Mouse (Mus musculus): Measurements from ENCODE around the gene Med11. TPM values are rescaled to one million over a fixed set of nuclear protein-coding genes. Genes with fewer than 3 reads are reported as not detected.

The Med11 gene
- polyA plus RNA-seq, 1 experiment from 2014 or later = 22.6 TPM

GRCm38 (mm10) chr11:70446756-70447155 lies 5.0 kb upstream of the Med11 start:
- no peaks in the 10 kb centered on the region for H3K27me3 ChIP-seq (replicated peaks)
- H3K4me3 ChIP-seq = no peak overlapping the region
- H3K4me1 ChIP-seq (replicated peaks) = no peaks in the 10 kb centered on the region
- ATAC-seq (ENCODE audit: insufficient number of reproducible peaks, low FRiP score) = no peak
- H3K4me2 ChIP-seq = no peak overlapping the region
- H3K9me3 ChIP-seq (replicated peaks) = no peaks in the 10 kb centered on the region
- H3K36me3 ChIP-seq = peaks cover 3% of the 10 kb centered on the region; the same call in 1 of the 2 replicates
- WGBS = 18% methylated on average over 3 of the region's 3 CpGs
- H3K9ac ChIP-seq = no peak overlapping the region
- no peak overlapping the region for H3K27ac ChIP-seq (ENCODE audit: poor library complexity, severe bottlenecking)

- no peak overlapping the region for H3K4me3 ChIP-seq
- no peak overlapping the region for H3K4me2 ChIP-seq
- no peaks in the 10 kb centered on the region for H3K27me3 ChIP-seq (replicated peaks)
- no peaks in the 10 kb centered on the region for H3K36me3 ChIP-seq
- no peak overlapping the region for H3K9ac ChIP-seq
- H3K9me3 ChIP-seq (replicated peaks) = no peaks in the 10 kb centered on the region
- no peak overlapping the region for H3K27ac ChIP-seq (ENCODE audit: poor library complexity, severe bottlenecking)
- 70% methylated on average over 1 of the region's 1 CpGs for WGBS
- peaks cover 1% of the 10 kb centered on the region for H3K4me1 ChIP-seq (replicated peaks)
- no peak for ATAC-seq (ENCODE audit: insufficient number of reproducible peaks, low FRiP score)
These were observed 4.3 kb upstream of the Med11 start for GRCm38 (mm10) chr11:70447373-70447772.

GRCm38 (mm10) chr11:70450926-70451325 lies 793 bp upstream of the Med11 start:
- Histone ChIP-seq H3K27me3 (replicated peaks) (no peaks in the 10 kb centered on the region), H3K36me3 (peaks cover 18% of the 10 kb centered on the region), H3K4me2 (no peak overlapping the region), H3K9ac (no peak overlapping the region), H3K9me3 (replicated peaks) (no peaks in the 10 kb centered on the region), H3K27ac (ENCODE audit: poor library complexity, severe bottlenecking) (no peak overlapping the region), H3K4me3 (no peak overlapping the region), H3K4me1 (replicated peaks) (peaks cover 11% of the 10 kb centered on the region)
- 82% methylated on average over 2 of the region's 2 CpGs for WGBS
- ATAC-seq (ENCODE audit: insufficient number of reproducible peaks, low FRiP score) = no peak

- Histone ChIP-seq H3K27me3 (replicated peaks) (peaks cover under 1% of the 10 kb centered on the region; the same call in 1 of the 2 replicates), H3K9ac (no peak overlapping the region), H3K4me3 (no peak overlapping the region), H3K27ac (ENCODE audit: poor library complexity, severe bottlenecking) (no peak overlapping the region), H3K4me1 (replicated peaks) (peaks cover 11% of the 10 kb centered on the region), H3K9me3 (replicated peaks) (no peaks in the 10 kb centered on the region), H3K36me3 (peaks cover 19% of the 10 kb centered on the region), H3K4me2 (no peak overlapping the region)
- 85% methylated on average over 9 of the region's 9 CpGs for WGBS
- ATAC-seq (ENCODE audit: insufficient number of reproducible peaks, low FRiP score) = no peak
These were observed 1.7 kb downstream of the Med11 start for GRCm38 (mm10) chr11:70453261-70454044.

GRCm38 (mm10) chr11:70458688-70459600 lies 7.2 kb downstream of the Med11 start, which contains the start of gene Zmynd15:
Zmynd15 (plus strand) TSS chr11:70459433.
- no peak; the same call in 1 of the 2 replicates for ATAC-seq (ENCODE audit: insufficient number of reproducible peaks, low FRiP score)
- 14% methylated on average over 32 of the region's 32 CpGs for WGBS
- 0 out of 2 replicates have a peak, but pooled peaks cover 9% of the 10 kb centered on the region for H3K36me3 ChIP-seq
- H3K4me1 ChIP-seq (replicated peaks) = peaks cover 5% of the 10 kb centered on the region
- peak within 1 kb of the TSS; percentile 95 for H3K4me2 ChIP-seq
- peaks cover 36% of the 10 kb centered on the region for H3K27me3 ChIP-seq (replicated peaks)
- H3K9ac ChIP-seq = peak within 1 kb of the TSS; percentile 78
- H3K9me3 ChIP-seq (replicated peaks) = peaks cover 3% of the 10 kb centered on the region; the same call in 1 of the 2 replicates
- no peak within 1 kb of the TSS for H3K27ac ChIP-seq (ENCODE audit: poor library complexity, severe bottlenecking)
- H3K4me3 ChIP-seq = peak within 1 kb of the TSS; percentile 68

- WGBS = 2% methylated on average over 30 of the region's 30 CpGs
- H3K27ac ChIP-seq (ENCODE audit: poor library complexity, severe bottlenecking) = no peak within 1 kb of the TSS
- H3K4me2 ChIP-seq = peak within 1 kb of the TSS; percentile 95
- H3K4me3 ChIP-seq = peak within 1 kb of the TSS; percentile 68
- peaks cover 5% of the 10 kb centered on the region for H3K4me1 ChIP-seq (replicated peaks)
- peak; percentile 26; the same call in 1 of the 2 replicates for ATAC-seq (ENCODE audit: insufficient number of reproducible peaks, low FRiP score)
- peaks cover 3% of the 10 kb centered on the region; the same call in 1 of the 2 replicates for H3K9me3 ChIP-seq (replicated peaks)
- peak within 1 kb of the TSS; percentile 78 for H3K9ac ChIP-seq
- H3K36me3 ChIP-seq = 0 out of 2 replicates have a peak, but pooled peaks cover 9% of the 10 kb centered on the region
- H3K27me3 ChIP-seq (replicated peaks) = peaks cover 43% of the 10 kb centered on the region
These were observed 7.9 kb downstream of the Med11 start, which contains the start of gene Cxcl16 for GRCm38 (mm10) chr11:70459601-70460101. Cxcl16 (minus strand) TSS chr11:70459984.

- WGBS = 74% methylated on average over 5 of the region's 5 CpGs
These were observed 12.3 kb downstream of the Med11 start for GRCm38 (mm10) chr11:70463970-70464369.

GRCm38 (mm10) chr11:70465211-70465610 lies 13.5 kb downstream of the Med11 start:
- no peak for ATAC-seq (ENCODE audit: insufficient number of reproducible peaks, low FRiP score)
- Histone ChIP-seq H3K9ac (peak overlapping the region; percentile 66), H3K4me2 (peak overlapping the region; percentile 72), H3K27ac (ENCODE audit: poor library complexity, severe bottlenecking) (peak overlapping the region; percentile 72), H3K4me3 (peak overlapping the region; percentile 41), H3K36me3 (no peaks in the 10 kb centered on the region), H3K9me3 (replicated peaks) (peaks cover 3% of the 10 kb centered on the region; the same call in 1 of the 2 replicates), H3K4me1 (replicated peaks) (peaks cover 24% of the 10 kb centered on the region), H3K27me3 (replicated peaks) (peaks cover 49% of the 10 kb centered on the region)
- 21% methylated on average over 16 of the region's 16 CpGs for WGBS

More at GRCm38 (mm10) chr11:70463970-70464369, 12.3 kb downstream of the Med11 start:
- H3K27ac ChIP-seq (ENCODE audit: poor library complexity, severe bottlenecking) = no peak overlapping the region
- H3K27me3 ChIP-seq (replicated peaks) = peaks cover 55% of the 10 kb centered on the region
- no peak overlapping the region for H3K9ac ChIP-seq
- no peak overlapping the region for H3K4me3 ChIP-seq
- H3K9me3 ChIP-seq (replicated peaks) = peaks cover 3% of the 10 kb centered on the region; the same call in 1 of the 2 replicates
- H3K4me1 ChIP-seq (replicated peaks) = peaks cover 18% of the 10 kb centered on the region
- no peaks in the 10 kb centered on the region for H3K36me3 ChIP-seq
- H3K4me2 ChIP-seq = no peak overlapping the region
- ATAC-seq (ENCODE audit: insufficient number of reproducible peaks, low FRiP score) = no peak

GRCm38 (mm10) chr11:70465824-70466223 lies 14.1 kb downstream of the Med11 start:
- peaks cover 24% of the 10 kb centered on the region for H3K4me1 ChIP-seq (replicated peaks)
- 0 out of 2 replicates have a peak, but pooled peaks have one; percentile 2 for ATAC-seq (ENCODE audit: insufficient number of reproducible peaks, low FRiP score)
- H3K27ac ChIP-seq (ENCODE audit: poor library complexity, severe bottlenecking) = peak overlapping the region; percentile 72
- H3K4me3 ChIP-seq = peak overlapping the region; percentile 41
- peak overlapping the region; percentile 66 for H3K9ac ChIP-seq
- peaks cover 43% of the 10 kb centered on the region for H3K27me3 ChIP-seq (replicated peaks)
- peak overlapping the region; percentile 72 for H3K4me2 ChIP-seq
- no peaks in the 10 kb centered on the region for H3K36me3 ChIP-seq
- WGBS = 7% methylated on average over 23 of the region's 23 CpGs
- peaks cover 3% of the 10 kb centered on the region; the same call in 1 of the 2 replicates for H3K9me3 ChIP-seq (replicated peaks)

- no peak overlapping the region for H3K9ac ChIP-seq
- WGBS = 42% methylated on average over 5 of the region's 5 CpGs
- ATAC-seq (ENCODE audit: insufficient number of reproducible peaks, low FRiP score) = peak; percentile 76
- peaks cover 33% of the 10 kb centered on the region for H3K27me3 ChIP-seq (replicated peaks)
- H3K36me3 ChIP-seq = no peaks in the 10 kb centered on the region
- no peak overlapping the region for H3K4me3 ChIP-seq
- H3K4me1 ChIP-seq (replicated peaks) = peaks cover 24% of the 10 kb centered on the region
- H3K4me2 ChIP-seq = no peak overlapping the region
- H3K27ac ChIP-seq (ENCODE audit: poor library complexity, severe bottlenecking) = peak overlapping the region; percentile 62
- H3K9me3 ChIP-seq (replicated peaks) = no peaks in the 10 kb centered on the region
These were observed 16.3 kb downstream of the Med11 start for GRCm38 (mm10) chr11:70467902-70468619.

All from heart, embryonic 12.5 days (tissue).